Mouse (Mus musculus): ENCODE measurements around the gene Bmper. TPM values are rescaled to one million over a fixed set of nuclear protein-coding genes. Genes with fewer than 3 reads are reported as not detected.
A peak's percentile ranks its signal among the peaks of the same experiment; 100 is the strongest.

The Bmper gene
- total RNA-seq, 2 experiments from 2014 or later, result 4.0 to 4.4 TPM

DNA sequence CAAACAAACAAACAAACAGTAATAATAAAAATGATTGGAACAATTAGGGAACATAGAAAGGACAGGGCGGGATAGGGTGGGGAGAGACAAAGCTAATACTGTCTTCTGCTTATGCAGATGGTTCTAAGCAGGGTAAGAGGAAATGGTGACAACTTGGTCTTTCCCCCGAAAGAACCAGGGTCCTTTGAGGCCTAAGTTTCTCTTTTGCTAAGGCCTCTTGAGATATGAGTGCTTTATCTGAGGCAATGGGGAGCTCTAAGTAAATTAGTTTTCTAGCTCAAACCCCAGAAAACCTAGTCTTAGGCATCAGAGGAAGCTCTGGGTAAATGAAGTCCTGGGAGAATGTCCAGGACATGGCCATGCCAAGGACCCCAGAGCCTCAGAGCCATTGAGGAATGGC lies 141.2 kb downstream of the Bmper start:
- Histone ChIP-seq H3K4me3 (no peak overlapping the region), H3K27ac (no peak overlapping the region)
- no peak for TF ChIP-seq CTCF (IDR thresholded peaks at IDR 0.05)
- DNase-seq, result no peak
- intact Hi-C loops (cut with DNase I), result no loop called here

DNA sequence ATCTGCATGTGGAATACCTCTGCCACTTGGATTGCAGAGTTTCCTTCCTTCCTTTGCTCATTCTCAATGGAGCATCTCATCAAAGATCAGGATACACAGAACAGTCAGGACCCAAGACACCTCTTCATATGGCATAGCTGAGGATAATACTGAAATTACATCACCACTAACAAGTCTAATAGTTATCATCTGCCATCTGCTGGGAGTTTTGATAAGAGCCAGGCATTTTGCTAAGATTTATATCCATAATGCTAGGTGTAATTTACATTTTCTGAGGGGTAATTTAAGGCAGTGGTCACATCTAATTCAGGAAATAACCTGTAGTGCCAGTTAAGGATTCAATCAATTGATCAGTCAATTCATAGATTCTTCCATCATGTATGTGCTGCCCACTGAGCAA lies 145.2 kb downstream of the Bmper start:
- no peak overlapping the region for H3K27ac ChIP-seq
- no peak for DNase-seq
- H3K4me3 ChIP-seq, result no peak overlapping the region
- intact Hi-C loops (cut with DNase I), result no loop called here
- 0 out of 2 replicates have a peak, but pooled peaks have one; percentile 1 for TF ChIP-seq CTCF (IDR thresholded peaks at IDR 0.05)

- no peak for TF ChIP-seq CTCF (IDR thresholded peaks at IDR 0.05)
- H3K4me3 ChIP-seq, result no peak overlapping the region
- intact Hi-C loops (cut with DNase I), result no loop called here
- DNase-seq, result no peak
- no peak overlapping the region for H3K27ac ChIP-seq
Measured at GRCm38 (mm10) chr9:23374789-23375460, 152.0 kb downstream of the Bmper start.

DNA sequence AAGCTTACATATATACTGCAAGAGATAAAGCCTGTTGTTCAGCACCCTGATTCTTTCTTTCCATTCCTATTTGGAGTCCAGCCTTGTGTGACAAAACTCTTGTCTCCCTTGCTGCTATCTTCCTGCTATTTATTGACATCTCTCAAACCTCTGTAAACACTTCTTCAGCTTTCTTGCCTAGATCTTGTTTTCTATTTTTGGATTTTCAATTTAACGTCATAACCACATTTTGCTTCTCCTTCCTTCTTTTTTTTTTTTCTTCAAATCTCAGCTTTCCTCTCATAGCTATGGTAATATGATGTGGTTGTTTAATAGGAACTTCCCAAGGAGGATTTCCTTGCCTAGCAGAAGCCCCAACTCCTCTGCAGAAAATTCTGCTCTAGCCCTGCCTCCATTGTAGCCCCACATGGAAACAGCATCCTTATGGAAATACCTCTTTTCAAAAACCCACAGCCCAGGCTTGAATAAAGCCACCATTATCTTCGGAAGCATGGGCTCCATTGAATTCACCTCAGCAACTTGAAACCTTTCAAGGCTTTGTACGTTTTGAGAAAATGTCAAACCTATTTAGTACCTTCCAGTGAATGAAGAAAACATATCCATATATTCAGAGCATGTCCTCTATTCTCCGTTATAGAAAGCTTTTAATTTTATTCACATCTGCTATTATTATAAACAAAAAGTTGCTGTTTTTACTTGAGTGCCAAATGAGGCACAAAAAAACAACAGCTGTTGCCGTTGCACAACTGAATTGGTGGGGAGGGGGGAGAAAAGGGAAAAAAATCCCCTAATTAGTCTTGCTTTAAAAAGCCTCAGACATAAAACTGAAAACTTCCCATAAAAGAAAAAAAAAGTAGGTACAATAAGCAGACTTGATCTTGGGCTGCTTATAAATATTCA lies 155.2 kb downstream of the Bmper start:
- TF ChIP-seq CTCF (IDR thresholded peaks at IDR 0.05), result no peak
- DNase-seq, result no peak
- Histone ChIP-seq H3K4me3 (no peak overlapping the region), H3K27ac (no peak overlapping the region)
- intact Hi-C loops (cut with DNase I), result no loop called here

DNA sequence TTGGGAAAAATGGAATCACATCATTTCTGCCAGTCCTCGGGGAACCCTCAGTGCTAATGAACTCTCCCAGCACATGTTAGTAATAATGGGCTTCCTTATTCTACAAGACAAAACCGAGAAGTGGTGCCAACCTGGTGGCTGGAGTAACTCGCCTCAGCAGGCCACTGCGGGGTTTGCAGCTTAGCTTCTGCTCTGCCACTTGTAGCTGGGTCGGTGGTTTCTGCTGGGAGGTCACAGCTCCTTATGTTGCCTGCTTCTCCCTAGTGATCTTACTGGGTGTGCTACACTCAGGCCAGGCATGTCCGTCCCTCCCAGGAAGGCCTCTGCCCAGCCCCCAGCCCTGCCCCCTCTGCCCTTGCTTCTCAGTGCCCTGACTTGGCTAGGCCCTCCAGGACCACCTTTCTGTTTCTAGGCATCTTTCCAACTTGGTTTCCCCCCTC lies 155.9 kb downstream of the Bmper start:
- no peak overlapping the region for H3K27ac ChIP-seq
- H3K4me3 ChIP-seq, result no peak overlapping the region
- peak; percentile 32 for DNase-seq
- TF ChIP-seq CTCF (IDR thresholded peaks at IDR 0.05), result no peak
- intact Hi-C loops (cut with DNase I), result no loop called here

- DNase-seq, result no peak
- no peak overlapping the region for H3K4me3 ChIP-seq
- no peak overlapping the region for H3K27ac ChIP-seq
- no peak for TF ChIP-seq CTCF (IDR thresholded peaks at IDR 0.05)
- intact Hi-C loops (cut with DNase I), result no loop called here
Measured at GRCm38 (mm10) chr9:23380171-23380835, 157.4 kb downstream of the Bmper start.

DNA sequence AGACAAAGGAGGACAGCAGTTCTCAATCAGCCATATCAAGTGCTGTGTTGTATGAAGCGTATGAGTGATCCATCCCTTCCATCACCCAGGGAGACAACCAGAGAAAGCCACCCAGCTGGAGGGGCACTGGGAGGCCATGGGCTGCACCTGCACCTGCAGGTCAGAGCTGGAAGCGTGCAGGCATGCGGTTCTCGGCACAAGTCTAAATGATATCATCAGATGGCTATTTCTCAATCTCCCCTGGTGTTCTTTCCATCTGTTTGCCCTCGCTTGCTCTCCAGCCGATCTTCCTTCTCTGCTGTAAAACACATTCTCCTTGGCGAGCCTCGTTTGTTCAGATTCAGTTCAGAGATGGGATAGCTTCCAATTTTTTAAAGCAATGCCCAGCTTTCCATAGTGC lies 160.4 kb downstream of the Bmper start:
- no peak for TF ChIP-seq CTCF (IDR thresholded peaks at IDR 0.05)
- intact Hi-C loops (cut with DNase I), result no loop called here
- DNase-seq, result peak; percentile 60
- no peak overlapping the region for H3K4me3 ChIP-seq
- H3K27ac ChIP-seq, result peak overlapping the region; percentile 41

DNA sequence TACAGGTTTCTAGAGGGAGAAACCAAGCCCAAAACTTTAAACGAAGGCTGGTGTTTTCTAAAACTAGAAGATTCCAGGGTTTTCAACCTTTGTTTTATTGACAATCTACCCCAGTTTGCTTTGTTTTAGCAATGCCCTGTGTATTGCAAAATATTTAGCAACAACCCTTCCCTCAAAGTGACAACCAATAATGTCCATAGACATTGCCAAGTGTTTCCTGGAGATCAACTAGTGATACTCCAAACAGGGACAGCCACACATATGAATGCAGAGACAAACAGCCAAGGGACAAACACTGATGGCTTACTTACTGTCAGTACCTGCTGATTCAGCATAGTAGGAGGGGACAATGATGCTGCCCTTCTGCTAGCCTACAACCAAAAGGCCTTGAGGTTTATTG lies 161.0 kb downstream of the Bmper start:
- DNase-seq, result no peak
- no peak for TF ChIP-seq CTCF (IDR thresholded peaks at IDR 0.05)
- intact Hi-C loops (cut with DNase I), result no loop called here
- Histone ChIP-seq H3K4me3 (no peak overlapping the region), H3K27ac (peak overlapping the region; percentile 41)

DNA sequence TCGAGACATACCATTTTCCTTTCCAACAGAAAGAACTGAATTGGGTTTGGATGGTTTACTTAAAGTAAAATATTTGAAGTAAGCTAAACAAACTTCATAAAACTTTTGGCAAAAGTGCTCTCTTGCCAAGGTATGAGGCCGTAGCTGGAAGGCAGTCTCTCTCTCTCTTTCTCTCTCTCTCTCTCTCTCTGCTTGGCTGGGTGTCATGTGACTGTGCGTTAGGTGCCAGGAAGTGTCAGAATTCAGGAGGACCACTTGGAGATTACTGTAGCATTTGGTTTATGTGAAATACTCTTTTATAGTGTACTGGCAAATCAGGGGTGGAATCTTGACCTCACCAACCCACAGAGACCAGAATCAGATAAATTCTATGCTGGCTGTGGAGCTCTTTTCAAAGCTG lies 162.0 kb downstream of the Bmper start:
- TF ChIP-seq CTCF (IDR thresholded peaks at IDR 0.05), result no peak
- no peak for DNase-seq
- intact Hi-C loops (cut with DNase I), result no loop called here

GRCm38 (mm10) chr9:23386201-23386600 lies 163.3 kb downstream of the Bmper start:
- peak; percentile 48 for DNase-seq
- intact Hi-C loops (cut with DNase I), result no loop called here
- Histone ChIP-seq H3K4me3 (no peak overlapping the region), H3K27ac (peak overlapping the region; percentile 72)
- no peak for TF ChIP-seq CTCF (IDR thresholded peaks at IDR 0.05)

More for the DNA sequence above, 162.0 kb downstream of the Bmper start:
- H3K27ac ChIP-seq, result no peak overlapping the region
- H3K4me3 ChIP-seq, result no peak overlapping the region

- no peak overlapping the region for H3K27ac ChIP-seq
- intact Hi-C loops (cut with DNase I), result no loop called here
- no peak for DNase-seq
- H3K4me3 ChIP-seq, result no peak overlapping the region
- TF ChIP-seq CTCF (IDR thresholded peaks at IDR 0.05), result no peak
Measured at GRCm38 (mm10) chr9:23390118-23390517, 167.2 kb downstream of the Bmper start.

DNA sequence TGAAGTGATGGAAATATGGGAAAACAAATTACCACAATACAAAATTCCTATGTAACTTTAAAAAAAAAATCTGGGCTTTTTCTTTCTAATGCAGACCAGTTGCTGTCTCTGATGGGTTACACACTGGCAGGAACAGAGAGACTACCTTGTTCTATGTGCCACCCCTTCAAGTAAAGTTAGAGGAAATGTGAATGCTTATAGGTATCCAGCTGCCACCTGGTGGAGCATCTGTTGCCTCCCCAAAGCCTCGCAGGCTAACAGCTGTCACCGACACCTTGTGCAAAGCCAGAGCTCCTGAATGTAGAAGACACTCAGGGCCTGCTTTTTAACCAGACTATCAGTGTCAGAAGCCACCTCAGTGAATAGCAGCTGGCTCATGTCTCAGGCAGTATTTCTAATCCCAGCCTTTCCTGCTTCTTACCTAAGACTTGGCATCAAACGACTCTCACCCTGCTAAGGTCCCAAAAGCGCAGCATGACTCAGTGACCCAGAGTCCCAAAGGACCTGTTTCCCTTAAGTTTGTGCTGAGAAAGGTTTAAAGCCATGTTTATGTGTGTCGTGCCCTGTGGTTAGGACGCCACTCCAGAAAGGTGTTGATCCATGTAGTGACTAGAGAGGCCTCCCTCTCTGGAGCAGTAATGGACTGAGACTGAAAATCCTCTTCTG lies 171.9 kb downstream of the Bmper start:
- DNase-seq, result no peak
- Histone ChIP-seq H3K27ac (no peak overlapping the region; the same call in 1 of the 2 replicates), H3K4me3 (no peak overlapping the region)
- intact Hi-C loops (cut with DNase I), result no loop called here
- peak; percentile 43 for TF ChIP-seq CTCF (IDR thresholded peaks at IDR 0.05)
